Mouse (Mus musculus): ENCODE results near the gene Ift52. TPM values are rescaled to one million over a fixed set of nuclear protein-coding genes. Genes with fewer than 3 reads are reported as not detected.

Gene Ift52
- polyA plus RNA-seq, 1 experiment from 2014 or later = 43.0 TPM

DNA sequence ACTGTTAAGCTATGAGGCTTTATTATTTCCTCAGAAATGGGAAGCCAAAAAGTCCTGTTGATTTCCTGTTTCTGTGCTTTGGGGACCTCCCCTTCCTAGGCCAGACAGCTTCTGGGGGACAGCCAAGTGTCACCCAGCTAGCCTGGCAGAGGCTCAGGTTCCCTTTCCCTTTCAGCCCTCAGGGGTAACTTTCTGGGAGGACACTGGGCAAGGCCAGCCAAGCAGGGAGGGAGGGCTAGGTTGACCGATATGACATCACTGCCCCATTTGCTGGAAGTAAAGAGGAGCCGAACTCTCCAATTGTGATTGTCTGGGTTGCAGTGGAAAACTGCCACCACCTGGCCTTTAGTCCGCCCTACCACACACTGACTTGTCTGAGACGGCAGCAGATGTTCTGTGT, 41.2 kb upstream of the Ift52 start:
- no peaks in the 10 kb centered on the region for H3K27me3 ChIP-seq (replicated peaks; ENCODE audit: control insufficient read depth, insufficient read depth, low read length)
- no peak for ATAC-seq (replicated peaks; ENCODE audit: low FRiP score)
- H3K9ac ChIP-seq (ENCODE audit: low read depth, low read length) = no peak overlapping the region
- no peak for DNase-seq (ENCODE audit: low spot score)
- WGBS = 78% methylated on average over 4 of the region's 4 CpGs
- H3K27ac ChIP-seq (ENCODE audit: low read depth, low read length) = no peak overlapping the region
- no peaks in the 10 kb centered on the region for H3K9me3 ChIP-seq (ENCODE audit: control insufficient read depth, low read length)
- H3K4me3 ChIP-seq (ENCODE audit: low read depth, low read length) = no peak overlapping the region
- H3K36me3 ChIP-seq (ENCODE audit: control insufficient read depth, insufficient read depth, low read length) = no peaks in the 10 kb centered on the region
- no peak overlapping the region for H3K4me2 ChIP-seq
- peaks cover 9% of the 10 kb centered on the region; the same call in 1 of the 2 replicates for H3K4me1 ChIP-seq (replicated peaks; ENCODE audit: control insufficient read depth, insufficient read depth, low read length)

DNA sequence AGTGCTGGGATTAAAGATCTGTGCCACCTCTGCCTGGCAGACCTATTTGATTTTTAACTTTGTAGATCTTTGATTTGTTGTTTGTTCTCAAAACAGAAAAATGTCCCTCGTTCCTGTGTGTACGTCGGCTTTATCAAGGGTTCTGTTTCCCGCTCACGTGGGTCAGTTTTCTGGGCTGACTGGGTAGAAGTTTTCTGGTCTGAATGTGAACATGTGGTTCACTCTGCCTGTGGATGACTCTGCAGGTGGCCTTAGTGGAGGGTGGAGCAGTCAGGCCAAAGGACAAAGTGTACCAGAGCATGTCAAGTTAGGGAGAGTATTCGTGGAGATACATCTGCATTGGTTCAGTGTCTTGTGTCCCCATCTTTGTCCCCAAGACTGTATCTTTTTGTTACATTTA, 32.8 kb upstream of the Ift52 start:
- H3K4me2 ChIP-seq = no peak overlapping the region
- no peaks in the 10 kb centered on the region for H3K4me1 ChIP-seq (replicated peaks; ENCODE audit: control insufficient read depth, insufficient read depth, low read length)
- no peaks in the 10 kb centered on the region for H3K9me3 ChIP-seq (ENCODE audit: control insufficient read depth, low read length)
- no peaks in the 10 kb centered on the region for H3K27me3 ChIP-seq (replicated peaks; ENCODE audit: control insufficient read depth, insufficient read depth, low read length)
- no peak for ATAC-seq (replicated peaks; ENCODE audit: low FRiP score)
- no peak overlapping the region for H3K9ac ChIP-seq (ENCODE audit: low read depth, low read length)
- no peak for DNase-seq (ENCODE audit: low spot score)
- H3K27ac ChIP-seq (ENCODE audit: low read depth, low read length) = no peak overlapping the region
- no peaks in the 10 kb centered on the region for H3K36me3 ChIP-seq (ENCODE audit: control insufficient read depth, insufficient read depth, low read length)
- H3K4me3 ChIP-seq (ENCODE audit: low read depth, low read length) = no peak overlapping the region
- WGBS = 87% methylated on average over 6 of the region's 6 CpGs

- H3K9ac ChIP-seq (ENCODE audit: low read depth, low read length) = no peak overlapping the region
- no peak overlapping the region for H3K4me3 ChIP-seq (ENCODE audit: low read depth, low read length)
- H3K27me3 ChIP-seq (replicated peaks; ENCODE audit: control insufficient read depth, insufficient read depth, low read length) = no peaks in the 10 kb centered on the region
- no peaks in the 10 kb centered on the region for H3K4me1 ChIP-seq (replicated peaks; ENCODE audit: control insufficient read depth, insufficient read depth, low read length)
- no peaks in the 10 kb centered on the region for H3K9me3 ChIP-seq (ENCODE audit: control insufficient read depth, low read length)
- 63% methylated on average over 3 of the region's 3 CpGs for WGBS
- DNase-seq (ENCODE audit: low spot score) = no peak
- no peak for ATAC-seq (replicated peaks; ENCODE audit: low FRiP score)
- no peaks in the 10 kb centered on the region for H3K36me3 ChIP-seq (ENCODE audit: control insufficient read depth, insufficient read depth, low read length)
- no peak overlapping the region for H3K27ac ChIP-seq (ENCODE audit: low read depth, low read length)
- H3K4me2 ChIP-seq = no peak overlapping the region
Measured at GRCm38 (mm10) chr2:162985923-162986322, 31.2 kb upstream of the Ift52 start.

DNA sequence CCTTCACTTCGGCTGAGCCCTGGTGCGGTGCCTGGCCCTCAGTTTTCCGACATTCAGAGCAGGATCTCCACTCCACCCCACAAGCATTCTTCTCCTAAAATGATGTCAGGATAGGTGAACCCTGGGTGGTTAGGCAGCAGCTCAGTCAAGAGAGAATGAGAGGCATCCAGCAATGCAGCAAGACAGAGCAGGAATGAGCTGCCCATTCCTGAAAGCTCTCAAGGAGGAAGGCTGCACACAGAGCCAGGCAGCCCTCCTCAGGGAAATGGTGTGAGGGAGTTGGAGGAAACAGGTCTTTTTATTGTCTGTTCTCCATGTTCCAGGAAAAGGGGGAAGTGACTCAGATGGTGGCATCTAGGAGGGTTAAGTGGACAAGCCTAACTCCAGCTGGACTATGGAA, 30.4 kb upstream of the Ift52 start:
- H3K36me3 ChIP-seq (ENCODE audit: control insufficient read depth, insufficient read depth, low read length) = no peaks in the 10 kb centered on the region
- H3K4me2 ChIP-seq = no peak overlapping the region
- H3K27ac ChIP-seq (ENCODE audit: low read depth, low read length) = no peak overlapping the region
- no peak overlapping the region for H3K4me3 ChIP-seq (ENCODE audit: low read depth, low read length)
- no peaks in the 10 kb centered on the region for H3K9me3 ChIP-seq (ENCODE audit: control insufficient read depth, low read length)
- 77% methylated on average over 3 of the region's 3 CpGs for WGBS
- DNase-seq (ENCODE audit: low spot score) (no peak), ATAC-seq (replicated peaks; ENCODE audit: low FRiP score) (no peak)
- H3K9ac ChIP-seq (ENCODE audit: low read depth, low read length) = no peak overlapping the region
- H3K27me3 ChIP-seq (replicated peaks; ENCODE audit: control insufficient read depth, insufficient read depth, low read length) = no peaks in the 10 kb centered on the region
- H3K4me1 ChIP-seq (replicated peaks; ENCODE audit: control insufficient read depth, insufficient read depth, low read length) = no peaks in the 10 kb centered on the region

DNA sequence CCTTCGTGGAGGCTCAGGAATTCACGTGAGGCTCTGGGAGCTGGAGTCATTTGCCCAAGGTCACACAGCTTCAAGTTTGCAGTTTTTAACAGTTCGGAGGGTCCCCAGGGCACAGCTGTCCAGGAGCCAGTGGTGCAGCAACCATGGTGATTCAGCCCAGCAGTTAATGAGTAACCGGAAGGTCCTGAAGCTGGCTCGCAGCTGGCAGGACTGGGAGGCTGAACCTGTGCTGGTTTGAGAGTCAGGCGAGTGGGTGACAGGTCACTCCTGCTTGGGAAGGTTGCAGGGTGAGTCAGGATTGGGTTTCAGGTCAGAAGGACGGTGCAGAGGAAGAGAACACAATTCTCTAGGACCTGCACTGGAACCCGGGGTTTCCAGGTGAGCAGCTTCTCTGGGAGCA, 29.9 kb upstream of the Ift52 start, which contains the start of gene Sgk2:
TSS of gene Sgk2 (plus strand) at position 113 of the 400 bp plus-strand sequence.
- Histone ChIP-seq H3K27ac (ENCODE audit: low read depth, low read length) (0 out of 2 replicates have a peak within 1 kb of the TSS, but pooled peaks have one; percentile 13), H3K9ac (ENCODE audit: low read depth, low read length) (no peak within 1 kb of the TSS), H3K4me1 (replicated peaks; ENCODE audit: control insufficient read depth, insufficient read depth, low read length) (no peaks in the 10 kb centered on the region), H3K27me3 (replicated peaks; ENCODE audit: control insufficient read depth, insufficient read depth, low read length) (no peaks in the 10 kb centered on the region), H3K4me2 (no peak within 1 kb of the TSS), H3K4me3 (ENCODE audit: low read depth, low read length) (no peak within 1 kb of the TSS), H3K36me3 (ENCODE audit: control insufficient read depth, insufficient read depth, low read length) (no peaks in the 10 kb centered on the region), H3K9me3 (ENCODE audit: control insufficient read depth, low read length) (no peaks in the 10 kb centered on the region)
- WGBS = 54% methylated on average over 8 of the region's 8 CpGs
- DNase-seq (ENCODE audit: low spot score) = no peak
- peak; percentile 67; the same call in 1 of the 2 replicates for ATAC-seq (replicated peaks; ENCODE audit: low FRiP score)

GRCm38 (mm10) chr2:162988235-162988634, 28.9 kb upstream of the Ift52 start:
- Histone ChIP-seq H3K27ac (ENCODE audit: low read depth, low read length) (no peak overlapping the region), H3K4me3 (ENCODE audit: low read depth, low read length) (no peak overlapping the region), H3K9me3 (ENCODE audit: control insufficient read depth, low read length) (no peaks in the 10 kb centered on the region), H3K4me1 (replicated peaks; ENCODE audit: control insufficient read depth, insufficient read depth, low read length) (no peaks in the 10 kb centered on the region), H3K9ac (ENCODE audit: low read depth, low read length) (no peak overlapping the region), H3K27me3 (replicated peaks; ENCODE audit: control insufficient read depth, insufficient read depth, low read length) (no peaks in the 10 kb centered on the region), H3K4me2 (no peak overlapping the region), H3K36me3 (ENCODE audit: control insufficient read depth, insufficient read depth, low read length) (no peaks in the 10 kb centered on the region)
- no peak for ATAC-seq (replicated peaks; ENCODE audit: low FRiP score)
- WGBS = 66% methylated on average over 4 of the region's 4 CpGs
- no peak for DNase-seq (ENCODE audit: low spot score)

- Histone ChIP-seq H3K9ac (ENCODE audit: low read depth, low read length) (no peak overlapping the region), H3K4me1 (replicated peaks; ENCODE audit: control insufficient read depth, insufficient read depth, low read length) (no peaks in the 10 kb centered on the region), H3K27ac (ENCODE audit: low read depth, low read length) (no peak overlapping the region), H3K27me3 (replicated peaks; ENCODE audit: control insufficient read depth, insufficient read depth, low read length) (no peaks in the 10 kb centered on the region), H3K4me3 (ENCODE audit: low read depth, low read length) (no peak overlapping the region), H3K36me3 (ENCODE audit: control insufficient read depth, insufficient read depth, low read length) (no peaks in the 10 kb centered on the region), H3K4me2 (no peak overlapping the region), H3K9me3 (ENCODE audit: control insufficient read depth, low read length) (no peaks in the 10 kb centered on the region)
- 43% methylated on average over 6 of the region's 6 CpGs for WGBS
- DNase-seq (ENCODE audit: low spot score) (no peak), ATAC-seq (replicated peaks; ENCODE audit: low FRiP score) (peak; percentile 33; the same call in 1 of the 2 replicates)
Measured at GRCm38 (mm10) chr2:162991394-162992083, 25.6 kb upstream of the Ift52 start.

- no peaks in the 10 kb centered on the region for H3K27me3 ChIP-seq (replicated peaks; ENCODE audit: control insufficient read depth, insufficient read depth, low read length)
- H3K4me2 ChIP-seq = no peak overlapping the region
- no peak overlapping the region for H3K4me3 ChIP-seq (ENCODE audit: low read depth, low read length)
- H3K9ac ChIP-seq (ENCODE audit: low read depth, low read length) = no peak overlapping the region
- H3K9me3 ChIP-seq (ENCODE audit: control insufficient read depth, low read length) = no peaks in the 10 kb centered on the region
- DNase-seq (ENCODE audit: low spot score) (no peak), ATAC-seq (replicated peaks; ENCODE audit: low FRiP score) (no peak)
- no peaks in the 10 kb centered on the region for H3K36me3 ChIP-seq (ENCODE audit: control insufficient read depth, insufficient read depth, low read length)
- H3K4me1 ChIP-seq (replicated peaks; ENCODE audit: control insufficient read depth, insufficient read depth, low read length) = no peaks in the 10 kb centered on the region
- no peak overlapping the region for H3K27ac ChIP-seq (ENCODE audit: low read depth, low read length)
Measured at GRCm38 (mm10) chr2:162992084-162992437, 25.1 kb upstream of the Ift52 start.

DNA sequence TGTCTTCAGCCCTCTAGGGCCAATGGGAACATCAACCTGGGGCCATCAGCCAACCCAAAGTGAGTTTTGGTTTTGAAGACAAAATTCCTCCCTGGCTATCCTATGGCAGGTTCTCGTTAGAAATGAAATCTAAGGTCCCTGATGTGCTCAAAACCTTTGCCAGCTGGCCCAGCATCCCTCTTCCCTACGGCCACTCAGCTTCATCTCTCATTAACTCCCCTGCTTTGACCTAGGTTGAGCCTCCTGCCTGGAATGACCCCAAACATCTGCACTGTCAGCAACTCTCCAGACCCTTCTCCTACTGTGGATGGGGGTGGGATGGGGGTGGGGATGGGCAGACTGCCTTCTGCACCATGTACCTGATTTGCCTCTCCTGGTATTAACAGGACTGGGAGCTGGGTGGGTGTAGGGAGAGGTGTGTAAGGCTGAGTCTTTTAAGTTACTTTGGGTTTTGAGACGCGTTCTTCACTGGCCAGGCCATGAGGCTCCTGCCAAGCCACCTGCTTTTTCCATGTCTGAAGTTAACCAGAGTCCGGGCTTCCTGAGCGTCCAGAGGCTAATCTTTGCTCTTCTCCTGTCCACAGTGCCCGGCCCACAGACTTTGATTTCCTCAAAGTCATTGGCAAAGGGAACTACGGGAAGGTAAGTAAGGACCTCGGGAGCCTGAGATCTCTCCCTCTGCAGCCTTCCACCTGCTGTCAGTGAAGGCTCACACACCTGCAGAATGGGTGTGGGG, 23.1 kb upstream of the Ift52 start:
- H3K4me2 ChIP-seq = no peak overlapping the region
- H3K4me1 ChIP-seq (replicated peaks; ENCODE audit: control insufficient read depth, insufficient read depth, low read length) = no peaks in the 10 kb centered on the region
- H3K9ac ChIP-seq (ENCODE audit: low read depth, low read length) = no peak overlapping the region
- no peaks in the 10 kb centered on the region for H3K36me3 ChIP-seq (ENCODE audit: control insufficient read depth, insufficient read depth, low read length)
- no peak for DNase-seq (ENCODE audit: low spot score)
- H3K27me3 ChIP-seq (replicated peaks; ENCODE audit: control insufficient read depth, insufficient read depth, low read length) = no peaks in the 10 kb centered on the region
- 69% methylated on average over 9 of the region's 9 CpGs for WGBS
- no peaks in the 10 kb centered on the region for H3K9me3 ChIP-seq (ENCODE audit: control insufficient read depth, low read length)
- no peak for ATAC-seq (replicated peaks; ENCODE audit: low FRiP score)
- no peak overlapping the region for H3K4me3 ChIP-seq (ENCODE audit: low read depth, low read length)
- H3K27ac ChIP-seq (ENCODE audit: low read depth, low read length) = no peak overlapping the region

All from liver, embryonic 11.5 days (tissue).